Mouse (Mus musculus) midbrain, postnatal 0 days (tissue): ENCODE measurements around the gene Gpsm1. TPM values are rescaled to one million over a fixed set of nuclear protein-coding genes. Genes with fewer than 3 reads are reported as not detected.

Experiments
- ATAC-seq: fragments of 200-750 bp; cut with Nextera tagmentation; 2 replicates; pipeline ENCODE4 v1.8.0; 2017; ENCODE audit warnings: moderate number of reproducible peaks, mild to moderate bottlenecking, moderate TSS enrichment, moderate library complexity; ENCODE audit not compliant: low FRiP score
- DNase-seq: peaks from one replicate; pipeline ENCODE4 v3.0.0-alpha.2; 2015; ENCODE audit warnings: low spot score
- H3K27ac ChIP-seq: fragments of 300-500 bp; sonication (generic); 2 replicates; pipeline ENCODE4 v1.5.1; 2014; ENCODE audit warnings: low read depth, mild to moderate bottlenecking, low read length, mixed read lengths
- H3K27me3 ChIP-seq: fragments of 300-500 bp; sonication (generic); 2 replicates; pipeline ENCODE4 v1.6.1; 2014; ENCODE audit warnings: low read length, control low read depth, mixed read lengths; ENCODE audit not compliant: insufficient read depth
- H3K36me3 ChIP-seq: fragments of 300-500 bp; sonication (generic); 2 replicates; pipeline ENCODE4 v1.6.1; 2014; ENCODE audit warnings: low read length, control low read depth, mixed read lengths; ENCODE audit not compliant: insufficient read depth
- H3K4me1 ChIP-seq: fragments of 300-500 bp; sonication (generic); 2 replicates; pipeline ENCODE4 v1.6.1; 2014; ENCODE audit warnings: mild to moderate bottlenecking, control low read depth, antibody characterized with exemption, low read length, mixed read lengths; ENCODE audit not compliant: insufficient read depth
- H3K4me2 ChIP-seq: fragments of 300-500 bp; sonication (generic); 2 replicates; pipeline ENCODE4 v1.6.1; 2014; ENCODE audit warnings: low read depth, mild to moderate bottlenecking, low read length, mixed read lengths; ENCODE audit not compliant: poor library complexity, severe bottlenecking
- H3K4me3 ChIP-seq: fragments of 300-500 bp; sonication (generic); 2 replicates; pipeline ENCODE4 v1.5.1; 2014; ENCODE audit warnings: low read depth, mild to moderate bottlenecking, low read length, moderate library complexity
- H3K9ac ChIP-seq: fragments of 300-500 bp; sonication (generic); replicated peaks from 2 replicates; pipeline ENCODE4 v1.6.1; 2014; ENCODE audit warnings: mild to moderate bottlenecking, low read length, moderate library complexity, mixed read lengths; ENCODE audit not compliant: poor library complexity, severe bottlenecking
- H3K9me3 ChIP-seq: fragments of 300-500 bp; sonication (generic); 2 replicates; pipeline ENCODE4 v1.6.1; 2016; ENCODE audit warnings: low read length, control low read depth
- CTCF ChIP-seq: IDR thresholded peaks from 2 replicates; pipeline ENCODE4 v1.5.1; 2016; ENCODE audit warnings: antibody characterized with exemption, mild to moderate bottlenecking
- WGBS: fragments of 180-500 bp; shearing (Covaris S2); extraction: QIAGEN DNeasy Blood & Tissue Kit; methylation state at CpG from one replicate; pipeline ENCODE4 v1.1.7; 2014; 5-methylcytosine and 5-hydroxymethylcytosine counted together
- polyA plus RNA-seq: library from polyadenylated mRNA; unstranded; fragments of >200 nt; fragmentation: Nextera tagmentation; extraction: Ambion mirVana; gene quantifications from 2 replicates; pipeline ENCODE4 v1.2.1, GENCODE M21; 2015
- total RNA-seq: library from RNA; depleted of rRNA; stranded (reverse); fragments of >200 nt; gene quantifications from 2 replicates; pipeline ENCODE4 v1.2.3, GENCODE M21; 2014; rRNA removed

The Gpsm1 gene
- total and polyA plus RNA-seq, 2 experiments from 2014 or later, result 163 to 286 TPM

- Histone ChIP-seq H3K27me3 (no peaks in the 10 kb centered on the region), H3K4me2 (no peak overlapping the region), H3K27ac (no peak overlapping the region), H3K9ac (no peak overlapping the region), H3K4me3 (no peak overlapping the region), H3K36me3 (peaks cover 68% of the 10 kb centered on the region), H3K4me1 (peaks cover 3% of the 10 kb centered on the region; the same call in 1 of the 2 replicates), H3K9me3 (no peaks in the 10 kb centered on the region)
- no peak for TF ChIP-seq CTCF
- DNase-seq (no peak), ATAC-seq (no peak)
- WGBS, result 93% methylated on average over 6 of the region's 6 CpGs
These were observed 76.3 kb downstream of the Gpsm1 start for GRCm38 (mm10) chr2:26391617-26392016.

Other genes starting within 250 kb of the Gpsm1 start
- 35.2 and 40.7 TPM in 2 replicates for gene Nacc2, start 192.3 kb upstream of the Gpsm1 start, total RNA-seq
- 21.4 and 23.9 TPM in 2 replicates for gene Nacc2, start 192.3 kb upstream of the Gpsm1 start, polyA plus RNA-seq
- gene Lhx3, start 107.2 kb upstream of the Gpsm1 start, total RNA-seq, result 0.38 TPM in 1 of 2 replicates, not detected in the other
- gene Lhx3, start 107.2 kb upstream of the Gpsm1 start, polyA plus RNA-seq, result 0.12 TPM in 1 of 2 replicates, not detected in the other
- 19.2 and 25.6 TPM in 2 replicates for gene Qsox2, start 78.0 kb upstream of the Gpsm1 start, total RNA-seq
- 8.4 and 9.9 TPM in 2 replicates for gene Qsox2, start 78.0 kb upstream of the Gpsm1 start, polyA plus RNA-seq
- gene Ccdc187, start 21.0 kb upstream of the Gpsm1 start, total RNA-seq, result 2.8 and 3.7 TPM in 2 replicates
- 0.16 and 0.23 TPM in 2 replicates for gene Ccdc187, start 21.0 kb upstream of the Gpsm1 start, polyA plus RNA-seq
- 27.4 and 34.3 TPM in 2 replicates for gene Dnlz, start 36.6 kb downstream of the Gpsm1 start, total RNA-seq
- gene Dnlz, start 36.6 kb downstream of the Gpsm1 start, polyA plus RNA-seq, result 24.1 and 26.0 TPM in 2 replicates
- 7.0 and 11.9 TPM in 2 replicates for gene Card9, start 45.4 kb downstream of the Gpsm1 start, total RNA-seq
- 1.4 and 1.6 TPM in 2 replicates for gene Card9, start 45.4 kb downstream of the Gpsm1 start, polyA plus RNA-seq
- 44.7 and 66.4 TPM in 2 replicates for gene Snapc4, start 65.1 kb downstream of the Gpsm1 start, total RNA-seq
- 27.8 and 29.1 TPM in 2 replicates for gene Snapc4, start 65.1 kb downstream of the Gpsm1 start, polyA plus RNA-seq
- 157 and 162 TPM in 2 replicates for gene Entr1, start 73.8 kb downstream of the Gpsm1 start, total RNA-seq
- gene Entr1, start 73.8 kb downstream of the Gpsm1 start, polyA plus RNA-seq, result 144 and 156 TPM in 2 replicates
- gene Pmpca, start 73.8 kb downstream of the Gpsm1 start, total RNA-seq, result 64.8 and 71.1 TPM in 2 replicates
- gene Pmpca, start 73.8 kb downstream of the Gpsm1 start, polyA plus RNA-seq, result 85.1 and 91.9 TPM in 2 replicates
- gene Inpp5e, start 93.7 kb downstream of the Gpsm1 start, total RNA-seq, result 29.0 and 32.2 TPM in 2 replicates
- 16.5 and 18.2 TPM in 2 replicates for gene Inpp5e, start 93.7 kb downstream of the Gpsm1 start, polyA plus RNA-seq
- gene Sec16a, start 129.7 kb downstream of the Gpsm1 start, total RNA-seq, result 63.3 and 76.7 TPM in 2 replicates
- gene Sec16a, start 129.7 kb downstream of the Gpsm1 start, polyA plus RNA-seq, result 9.9 and 12.6 TPM in 2 replicates
- 48.9 and 65.8 TPM in 2 replicates for gene Notch1, start 201.1 kb downstream of the Gpsm1 start, total RNA-seq
- gene Notch1, start 201.1 kb downstream of the Gpsm1 start, polyA plus RNA-seq, result 6.8 and 7.6 TPM in 2 replicates